Mouse (Mus musculus): ENCODE data around the gene Pkm. TPM values are rescaled to one million over a fixed set of nuclear protein-coding genes. Genes with fewer than 3 reads are reported as not detected.

The Pkm gene
- polyA plus RNA-seq, 2 experiments, result 108 to 131 TPM

- Histone ChIP-seq H3K27ac (no peak overlapping the region), H3K9ac (replicated peaks) (no peak overlapping the region), H3K36me3 (replicated peaks; ENCODE audit: control insufficient read depth, insufficient read depth, low read depth) (no peaks in the 10 kb centered on the region), H3K9me3 (ENCODE audit: control insufficient read depth, low read length) (no peaks in the 10 kb centered on the region), H3K27me3 (ENCODE audit: control insufficient read depth, insufficient read depth, low read length) (peaks cover 39% of the 10 kb centered on the region), H3K4me3 (ENCODE audit: insufficient read depth in 1 of 2, low read depth in 2 of 2, low read length in 2 of 2) (no peak overlapping the region), H3K4me2 (ENCODE audit: low read depth) (peak overlapping the region; percentile 77), H3K4me1 (replicated peaks; ENCODE audit: control insufficient read depth in 2 of 2, insufficient read depth in 2 of 2, low read length in 1 of 2) (peaks cover 12 to 22% of the 10 kb centered on the region in 2 experiments; a peak in 3 of 4 replicates)
- TF ChIP-seq EP300 (IDR thresholded peaks at IDR 0.05; ENCODE audit: low read depth) (no peak), CTCF (IDR thresholded peaks at IDR 0.05; ENCODE audit: low read depth) (peak; percentile 94)
- ATAC-seq (ENCODE audit: insufficient read depth), result peak; percentile 23; the same call in 1 of the 2 replicates
- DNase-seq (ENCODE audit: low read depth in 3 of 3, low spot score in 3 of 3), result peak; percentile 65 to 79 (median 65)
- WGBS (ENCODE audit: insufficient replicate concordance), result 30% methylated on average over 14 of the region's 14 CpGs
Observed at GRCm38 (mm10) chr9:59659036-59660026, 3.2 kb downstream of the Pkm start.

- Histone ChIP-seq H3K36me3 (replicated peaks; ENCODE audit: control insufficient read depth, insufficient read depth, low read depth) (no peaks in the 10 kb centered on the region), H3K27me3 (ENCODE audit: control insufficient read depth, insufficient read depth, low read length) (peaks cover 39% of the 10 kb centered on the region), H3K9me3 (ENCODE audit: control insufficient read depth, low read length) (no peaks in the 10 kb centered on the region), H3K27ac (no peak overlapping the region), H3K4me2 (ENCODE audit: low read depth) (no peak overlapping the region; the same call in 1 of the 2 replicates), H3K4me1 (replicated peaks; ENCODE audit: control insufficient read depth in 2 of 2, insufficient read depth in 2 of 2, low read length in 1 of 2) (peaks cover 12 to 22% of the 10 kb centered on the region in 2 experiments; a peak in 3 of 4 replicates), H3K9ac (replicated peaks) (no peak overlapping the region), H3K4me3 (ENCODE audit: insufficient read depth in 1 of 2, low read depth in 2 of 2, low read length in 2 of 2) (no peak overlapping the region)
- ATAC-seq (ENCODE audit: insufficient read depth), result no peak
- no peak for DNase-seq (ENCODE audit: low read depth in 3 of 3, low spot score in 3 of 3)
- 38% methylated on average over 10 of the region's 10 CpGs for WGBS (ENCODE audit: insufficient replicate concordance)
- TF ChIP-seq CTCF (IDR thresholded peaks at IDR 0.05; ENCODE audit: low read depth) (no peak), EP300 (IDR thresholded peaks at IDR 0.05; ENCODE audit: low read depth) (no peak)
Observed at GRCm38 (mm10) chr9:59660421-59660820, 4.3 kb downstream of the Pkm start.

GRCm38 (mm10) chr9:59661298-59661975 is 5.3 kb downstream of the Pkm start:
- ATAC-seq (ENCODE audit: insufficient read depth) (peak; percentile 60), DNase-seq (ENCODE audit: low read depth in 3 of 3, low spot score in 3 of 3) (no peak)
- no peak overlapping the region for H3K4me3 ChIP-seq (ENCODE audit: insufficient read depth in 1 of 2, low read depth in 2 of 2, low read length in 2 of 2)
- peaks cover 12 to 19% of the 10 kb centered on the region in 2 experiments; a peak in 3 of 4 replicates for H3K4me1 ChIP-seq (replicated peaks; ENCODE audit: control insufficient read depth in 2 of 2, insufficient read depth in 2 of 2, low read length in 1 of 2)
- TF ChIP-seq CTCF (IDR thresholded peaks at IDR 0.05; ENCODE audit: low read depth) (no peak), EP300 (IDR thresholded peaks at IDR 0.05; ENCODE audit: low read depth) (no peak)
- H3K9ac ChIP-seq (replicated peaks), result no peak overlapping the region
- no peaks in the 10 kb centered on the region for H3K9me3 ChIP-seq (ENCODE audit: control insufficient read depth, low read length)
- WGBS (ENCODE audit: insufficient replicate concordance), result 31% methylated on average over 6 of the region's 6 CpGs
- H3K27ac ChIP-seq, result no peak overlapping the region
- no peaks in the 10 kb centered on the region for H3K36me3 ChIP-seq (replicated peaks; ENCODE audit: control insufficient read depth, insufficient read depth, low read depth)
- H3K27me3 ChIP-seq (ENCODE audit: control insufficient read depth, insufficient read depth, low read length), result peaks cover 34% of the 10 kb centered on the region
- 0 out of 2 replicates have a peak overlapping the region, but pooled peaks have one; percentile 8 for H3K4me2 ChIP-seq (ENCODE audit: low read depth)

GRCm38 (mm10) chr9:59663226-59663625 is 7.1 kb downstream of the Pkm start:
- TF ChIP-seq EP300 (IDR thresholded peaks at IDR 0.05; ENCODE audit: low read depth), result no peak
- no peak for TF ChIP-seq CTCF (IDR thresholded peaks at IDR 0.05; ENCODE audit: low read depth)
- H3K27me3 ChIP-seq (ENCODE audit: control insufficient read depth, insufficient read depth, low read length), result peaks cover 19% of the 10 kb centered on the region
- H3K36me3 ChIP-seq (replicated peaks; ENCODE audit: control insufficient read depth, insufficient read depth, low read depth), result no peaks in the 10 kb centered on the region
- H3K4me1 ChIP-seq (replicated peaks; ENCODE audit: control insufficient read depth in 2 of 2, insufficient read depth in 2 of 2, low read length in 1 of 2), result peaks cover 12 to 19% of the 10 kb centered on the region in 2 experiments; a peak in 3 of 4 replicates
- no peaks in the 10 kb centered on the region for H3K9me3 ChIP-seq (ENCODE audit: control insufficient read depth, low read length)
- no peak overlapping the region for H3K4me2 ChIP-seq (ENCODE audit: low read depth)
- WGBS (ENCODE audit: insufficient replicate concordance), result 74% methylated on average over 7 of the region's 7 CpGs
- no peak for ATAC-seq (ENCODE audit: insufficient read depth)
- H3K4me3 ChIP-seq (ENCODE audit: insufficient read depth in 1 of 2, low read depth in 2 of 2, low read length in 2 of 2), result no peak overlapping the region
- no peak for DNase-seq (ENCODE audit: low read depth in 3 of 3, low spot score in 3 of 3)
- no peak overlapping the region for H3K9ac ChIP-seq (replicated peaks)
- no peak overlapping the region for H3K27ac ChIP-seq
